Mouse (Mus musculus): Measurements from ENCODE around the gene Tbc1d1.

DNA sequence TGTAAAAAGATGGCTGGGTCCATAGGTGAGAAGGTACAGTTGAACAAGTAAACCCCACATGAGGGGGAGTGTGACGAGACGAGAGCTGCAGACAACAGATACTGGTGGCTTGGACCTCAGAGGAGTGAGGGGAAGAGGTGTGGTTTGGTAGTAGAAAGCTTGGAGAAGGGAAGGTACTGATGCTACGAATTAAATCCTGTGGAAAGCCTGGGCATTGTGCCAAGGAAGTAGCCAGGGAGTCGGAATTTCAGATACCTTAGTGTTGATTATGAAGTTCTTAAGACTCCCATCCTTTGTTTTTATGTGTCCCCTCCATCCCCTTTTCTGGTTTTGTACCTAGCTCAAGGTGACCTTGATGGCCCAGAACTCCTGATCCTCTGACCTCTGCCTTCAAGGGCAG lies 124.5 kb downstream of the Tbc1d1 start:
- TF ChIP-seq GATA1 (IDR thresholded peaks at IDR 0.05; ENCODE audit: borderline replicate concordance, low read length): no peak
- TF ChIP-seq FLI1 (IDR thresholded peaks at IDR 0.05; ENCODE audit: low read length): no peak

Measured in megakaryocyte, embryonic 14.5 days (primary cell).